ENCODE assay signal across 9 mouse cellular contexts in the genomic region with DNA sequence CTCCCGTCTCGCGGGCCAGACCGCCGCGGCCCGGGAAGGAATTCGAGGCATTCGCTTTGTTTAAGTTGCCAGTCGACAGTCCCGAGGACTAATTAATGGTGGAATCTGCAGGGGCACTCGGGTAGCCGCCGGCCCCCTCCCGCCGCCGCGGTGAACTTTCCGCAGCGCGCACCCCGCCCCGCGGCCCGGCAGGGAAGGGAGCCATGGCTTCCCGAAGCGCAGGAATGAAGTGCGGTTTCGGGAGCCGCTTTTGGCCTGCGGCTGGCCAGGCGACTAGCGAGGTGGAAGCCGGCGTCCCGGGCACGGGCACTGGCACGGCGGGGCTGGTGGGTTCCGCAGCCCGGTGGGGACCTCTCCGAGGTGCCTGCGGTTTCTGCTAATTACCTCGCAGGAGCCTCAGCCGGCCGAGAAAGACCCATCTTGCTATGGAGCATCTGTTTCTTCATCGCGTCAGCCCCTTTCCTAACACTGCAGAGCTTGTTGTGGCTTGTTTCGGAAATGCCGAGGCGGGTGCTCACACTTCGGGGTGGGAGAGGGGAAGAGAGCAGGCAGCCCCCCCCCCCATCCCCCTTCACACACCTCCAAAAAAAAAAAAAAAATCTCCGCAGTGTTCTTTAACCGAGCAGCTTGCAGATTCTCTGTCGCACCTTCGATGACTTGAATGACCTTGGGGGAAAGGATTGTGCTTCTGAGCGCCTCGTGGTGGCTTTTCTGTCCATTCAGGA. TPM values are rescaled to one million over a fixed set of nuclear protein-coding genes. Genes with fewer than 3 reads are reported as not detected.
A peak's percentile ranks its signal among the peaks of the same experiment; 100 is the strongest.
DNase-seq lines count a peak whose midpoint lies in the region; ATAC-seq lines count a peak whose summit lies in the region.
"Had no signal": no experiment of that assay in that cellular context is flagged by ENCODE, and none has a peak within 500 bp of the region (broad histone marks: within the 10 kb centered on the region; RNA-seq: fewer than 3 reads in every experiment).

No protein-coding gene starts in this region.

- intact Hi-C loops in left cerebral cortex, postnatal 36 days (cut with DNase I): loop anchor here (5.0 kb wide), 1 partner anchor 47 kb away; no protein-coding TSS in a partner anchor

- H3K4me2 ChIP-seq in hindbrain, embryonic 13.5 days: peak overlapping the region; percentile 61

- 0 out of 2 replicates have a peak, but pooled peaks cover 7% of the 10 kb centered on the region for H3K27me3 ChIP-seq in hindbrain, embryonic 13.5 days
- H3K27me3 ChIP-seq in splenic B cell, adult 2 months (ENCODE audit: control insufficient read depth, insufficient read depth, low read length, poor library complexity, severe bottlenecking): peaks cover 2% of the 10 kb centered on the region; the same call in 1 of the 2 replicates

- no peak; the same call in 1 of the 2 replicates for ATAC-seq in frontal cortex, adult (ENCODE audit: low TSS enrichment)
- peak; percentile 29 for ATAC-seq in hindbrain, embryonic 13.5 days (ENCODE audit: low FRiP score)
- ATAC-seq in megakaryocyte progenitor cell, adult 5-6 weeks (replicated peaks; ENCODE audit: poor library complexity): peak; percentile 32; the same call in 1 of the 2 replicates

- WGBS in hindbrain, embryonic 13.5 days: under 1% methylated on average over 51 of the region's 58 CpGs

- no peaks in the 10 kb centered on the region for H3K36me3 ChIP-seq in hindbrain, embryonic 13.5 days
- H3K36me3 ChIP-seq in splenic B cell, adult 2 months (ENCODE audit: control insufficient read depth, insufficient read depth, low read length, poor library complexity, severe bottlenecking): no peaks in the 10 kb centered on the region
- H3K36me3 ChIP-seq: G1E had no signal

- H3K9ac ChIP-seq in hindbrain, embryonic 13.5 days: peak overlapping the region; percentile 89

- H3K4me3 ChIP-seq in hindbrain, embryonic 13.5 days: peak overlapping the region; percentile 90

- peaks cover 26% of the 10 kb centered on the region for H3K4me1 ChIP-seq in hindbrain, embryonic 13.5 days (replicated peaks)

- peak; percentile 17 to 24 for DNase-seq in frontal cortex, postnatal 25 days (ENCODE audit: low spot score in 2 of 2)
- peak; percentile 58 for DNase-seq in cerebellum, adult 11-12 months
- DNase-seq in forelimb bud, embryonic 11.5 days (ENCODE audit: low read depth, low spot score): peak; percentile 44
- peak; percentile 57 to 70 for DNase-seq in left cerebral cortex, postnatal 36 days (ENCODE audit: low spot score in 2 of 2)
- DNase-seq in splenic B cell, adult 2 months (ENCODE audit: low read depth, low spot score): peak; percentile 35

- peak overlapping the region; percentile 96 for H3K27ac ChIP-seq in hindbrain, embryonic 13.5 days

- no peaks in the 10 kb centered on the region for H3K9me3 ChIP-seq in hindbrain, embryonic 13.5 days

RNA-seq across cellular contexts. Expression of a gene that starts 0.9 kb away (rescaled TPM):
- polyA plus RNA-seq in hindbrain, embryonic 13.5 days (2015; fragmentation: Nextera tagmentation; extraction: Ambion mirVana): 67.1 and 76.1 TPM in 2 replicates
- 10 to 100 TPM; 74.6 to 75.0 TPM for total RNA-seq in left cerebral cortex, postnatal 36 days (2021)
- total RNA-seq in megakaryocyte progenitor cell, adult 5-6 weeks (2015): 3.4 and 3.7 TPM in 2 replicates
- total RNA-seq in megakaryocyte progenitor cell, adult 5-6 weeks (2017): 2.3 and 3.3 TPM in 2 replicates
- polyA plus RNA-seq: G1E had no signal

RNA-seq across cellular contexts. Expression of a gene that starts 8.5 kb away (rescaled TPM):
- polyA plus RNA-seq in hindbrain, embryonic 13.5 days (2015; fragmentation: Nextera tagmentation; extraction: Ambion mirVana): 0.09 and 0.10 TPM in 2 replicates
- total RNA-seq in left cerebral cortex, postnatal 36 days (2021): under 1 TPM; 0.25 to 0.68 TPM
- total RNA-seq in megakaryocyte progenitor cell, adult 5-6 weeks (2015): not detected in 2 replicates
- not detected in 2 replicates for total RNA-seq in megakaryocyte progenitor cell, adult 5-6 weeks (2017)
- total RNA-seq: G1E had no signal
- polyA plus RNA-seq: G1E had no signal

RNA-seq across cellular contexts. Expression of a gene that starts 47.2 kb away (rescaled TPM):
- polyA plus RNA-seq in hindbrain, embryonic 13.5 days (2015; fragmentation: Nextera tagmentation; extraction: Ambion mirVana): 0.55 and 1.1 TPM in 2 replicates
- total RNA-seq in left cerebral cortex, postnatal 36 days (2021): 1 to 10 TPM; 1.9 to 7.2 TPM
- not detected in 2 replicates for total RNA-seq in megakaryocyte progenitor cell, adult 5-6 weeks (2015)
- total RNA-seq in megakaryocyte progenitor cell, adult 5-6 weeks (2017): not detected in 2 replicates
- polyA plus RNA-seq: G1E had no signal

Comparison
In these comparisons a context has a peak if more than half of its experiments do, and no peak if none do; other contexts are left out.
1. RNA of a gene that starts 0.9 kb away (total RNA-seq): 74.6 to 75.0 TPM in left cerebral cortex, postnatal 36 days; 2.3 to 3.7 TPM in megakaryocyte progenitor cell, adult 5-6 weeks; every median in the first group is over 10 times any median in the second.
2. Peak in every context shown above with its lines, with median percentiles within 50 percentile points of each other: DNase-seq.